Mouse (Mus musculus): Measurements from ENCODE around the gene Chuk. TPM values are rescaled to one million over a fixed set of nuclear protein-coding genes. Genes with fewer than 3 reads are reported as not detected.
"Not testable (repeated sequence)": the region's sequence is repeated elsewhere in the genome, so short reads cannot be mapped to it uniquely, and the experiment has no call there.

The Chuk gene
- total RNA-seq, 2 experiments from 2014 or later: 52.7 to 58.6 TPM

DNA sequence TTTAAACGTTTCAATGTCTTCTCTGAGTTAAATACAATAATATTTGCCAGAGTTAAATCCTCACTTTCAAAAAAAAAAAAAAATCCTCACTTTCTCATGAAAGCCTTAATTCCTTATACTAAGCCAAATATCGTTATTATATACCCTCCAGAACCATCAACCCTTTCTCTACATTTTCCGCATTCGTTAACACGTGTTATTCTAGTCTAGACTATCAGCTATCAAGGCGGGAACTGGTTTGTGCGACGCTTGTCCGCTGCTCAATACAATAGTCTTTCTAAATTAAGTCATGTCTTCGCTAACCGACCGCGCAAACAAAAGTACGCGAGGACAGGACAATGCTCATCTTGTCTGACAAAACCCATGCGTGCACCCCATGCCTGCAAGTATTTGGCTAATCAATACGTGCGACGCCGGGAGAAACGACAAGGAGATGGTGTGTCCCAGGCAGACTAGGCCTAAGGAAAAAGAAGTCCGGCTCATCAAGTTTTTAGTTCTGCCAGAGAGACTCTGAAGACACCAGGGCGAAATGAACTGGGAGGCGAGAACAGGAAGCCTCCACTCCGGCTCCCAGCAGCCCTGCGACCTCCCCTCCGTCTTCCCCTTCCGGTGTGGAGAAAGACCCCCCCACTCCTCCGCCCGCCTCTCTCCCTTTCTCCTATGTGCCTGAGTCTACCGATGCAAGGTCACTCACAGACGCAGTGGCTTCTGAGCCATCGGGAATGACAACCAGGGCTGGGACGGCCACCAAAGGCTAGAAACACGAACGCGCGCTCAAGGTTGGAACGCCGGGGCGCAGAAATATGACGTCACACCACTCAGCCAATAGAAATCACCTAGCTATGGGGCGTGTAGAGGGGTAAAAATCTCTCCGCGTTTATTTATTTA is 28.0 kb upstream of the Chuk start, which contains the start of gene Cwf19l1:
Gene Cwf19l1, minus strand, starts transcription at position 805 of the 888 bp plus-strand sequence.
- no peak for TF ChIP-seq CTCF (IDR thresholded peaks at IDR 0.05)
- peak; percentile 85 to 86 for DNase-seq (ENCODE audit: extremely low spot score in 1 of 2, low spot score in 2 of 2)
- Histone ChIP-seq H3K4me3 (peak within 1 kb of the TSS; percentile 54), H3K27ac (peak within 1 kb of the TSS; percentile 83)
- intact Hi-C loops (cut with DNase I): loop anchor here (2.0 to 10.0 kb wide), 3 partner anchors 27 to 799 kb away; partner anchors contain the start of genes Cox15, Cutc and Slf2

DNA sequence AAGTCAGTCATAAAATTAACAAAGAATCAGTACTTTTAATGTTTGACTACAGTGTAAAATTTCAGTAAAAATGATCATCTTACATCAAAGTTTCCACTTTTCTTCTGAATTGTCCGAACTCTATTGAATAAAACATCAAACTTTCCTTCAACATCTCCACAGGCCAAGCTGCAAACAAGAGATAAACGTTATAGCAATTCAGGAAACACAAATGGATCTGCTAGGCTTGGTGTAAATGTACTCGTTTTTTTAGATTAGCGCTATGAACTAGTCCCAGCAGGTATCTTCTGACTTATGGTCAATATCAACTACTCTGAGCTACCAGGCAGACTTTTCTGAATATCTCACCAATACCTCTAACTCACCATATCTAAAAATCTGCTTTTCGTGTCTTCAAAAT is 25.6 kb upstream of the Chuk start:
- H3K27ac ChIP-seq: no peak overlapping the region
- no peak overlapping the region for H3K4me3 ChIP-seq
- DNase-seq (ENCODE audit: extremely low spot score in 1 of 2, low spot score in 2 of 2): no peak
- no peak for TF ChIP-seq CTCF (IDR thresholded peaks at IDR 0.05)
- intact Hi-C loops (cut with DNase I): loop anchor here (10.0 kb wide), 2 partner anchors 378 to 802 kb away; partner anchors contain the start of genes Cox15, Cutc and Slf2

DNA sequence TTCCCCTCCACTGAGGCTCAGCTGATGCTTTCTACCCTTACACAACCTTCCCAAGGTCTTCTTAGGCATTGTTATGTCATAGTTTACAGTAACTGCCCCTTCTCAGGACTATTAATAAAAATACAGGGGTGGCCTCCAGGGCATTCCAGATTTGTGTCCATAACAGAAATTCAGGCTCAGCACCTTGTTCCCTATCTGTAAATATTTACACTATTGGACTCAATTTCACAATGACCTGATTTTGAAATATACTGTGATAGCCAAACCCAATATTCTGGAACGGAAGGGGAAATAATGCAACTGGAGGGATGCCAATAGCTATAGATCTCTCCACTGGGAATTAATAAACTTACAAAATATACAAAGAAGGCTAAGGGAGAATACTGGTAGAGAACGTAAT is 21.3 kb upstream of the Chuk start:
- no peak overlapping the region for H3K4me3 ChIP-seq
- no peak for DNase-seq (ENCODE audit: extremely low spot score in 1 of 2, low spot score in 2 of 2)
- TF ChIP-seq CTCF (IDR thresholded peaks at IDR 0.05): no peak
- intact Hi-C loops (cut with DNase I): no loop called here
- H3K27ac ChIP-seq: no peak overlapping the region

DNA sequence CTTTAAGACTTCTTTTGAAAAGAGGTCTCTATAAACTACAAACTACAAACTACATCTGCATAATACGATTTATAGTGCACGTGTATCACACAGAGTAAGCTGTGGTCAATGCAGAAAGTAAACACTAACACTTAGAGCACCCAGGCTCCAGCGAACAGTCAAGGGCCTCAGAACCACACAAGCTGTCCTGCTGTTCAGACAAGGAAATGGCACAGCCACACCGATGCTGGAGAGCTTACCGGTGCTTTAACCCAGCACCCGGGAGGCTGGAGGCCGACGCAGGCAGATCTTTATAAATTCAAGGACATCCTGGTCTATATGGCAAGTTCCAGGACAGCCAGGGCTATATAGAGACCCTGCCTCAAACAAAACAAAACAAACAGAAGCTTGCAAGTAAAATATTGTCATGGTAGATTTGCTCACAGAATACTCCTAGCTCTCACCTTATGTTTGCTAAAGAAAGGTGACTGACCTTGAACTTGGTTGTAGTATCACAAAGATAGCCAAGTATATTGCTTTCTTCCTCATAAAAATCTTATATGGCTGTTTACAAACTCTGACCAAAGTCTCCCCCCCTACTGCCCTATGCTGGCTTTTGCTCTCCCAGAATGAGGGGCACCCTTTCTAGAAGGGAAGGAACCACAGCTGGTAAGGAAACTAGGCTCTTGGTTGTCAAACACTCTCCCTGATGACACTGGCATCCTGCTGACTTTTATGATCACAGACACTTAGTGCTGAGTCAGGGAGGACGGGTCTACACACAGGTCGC is 20.6 kb upstream of the Chuk start:
- H3K27ac ChIP-seq: no peak overlapping the region
- intact Hi-C loops (cut with DNase I): no loop called here

DNA sequence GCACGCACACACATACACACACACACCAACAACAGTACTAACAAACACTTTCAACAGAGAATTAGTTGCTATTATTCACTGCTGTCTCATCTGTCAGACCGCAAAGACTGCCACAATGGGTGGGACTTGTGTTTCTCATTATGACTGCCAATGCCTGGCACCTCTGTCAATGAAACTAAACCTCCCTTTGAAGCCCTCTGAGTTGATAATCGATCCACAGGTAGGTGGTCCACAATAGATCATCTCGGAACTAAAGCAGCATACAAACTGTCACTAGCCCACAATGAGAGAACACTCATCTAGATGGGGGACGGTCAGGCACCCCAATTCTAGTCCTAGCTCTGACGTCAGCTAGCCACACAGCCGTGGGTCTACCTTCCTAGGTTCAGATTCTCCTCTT is 13.9 kb upstream of the Chuk start:
- intact Hi-C loops (cut with DNase I): no loop called here
- no peak for TF ChIP-seq CTCF (IDR thresholded peaks at IDR 0.05)
- no peak overlapping the region for H3K27ac ChIP-seq
- H3K4me3 ChIP-seq: no peak overlapping the region
- DNase-seq (ENCODE audit: extremely low spot score in 1 of 2, low spot score in 2 of 2): no peak

More for the DNA sequence above, 20.6 kb upstream of the Chuk start:
- DNase-seq (ENCODE audit: extremely low spot score in 1 of 2, low spot score in 2 of 2): no peak
- no peak overlapping the region for H3K4me3 ChIP-seq
- TF ChIP-seq CTCF (IDR thresholded peaks at IDR 0.05): no peak

DNA sequence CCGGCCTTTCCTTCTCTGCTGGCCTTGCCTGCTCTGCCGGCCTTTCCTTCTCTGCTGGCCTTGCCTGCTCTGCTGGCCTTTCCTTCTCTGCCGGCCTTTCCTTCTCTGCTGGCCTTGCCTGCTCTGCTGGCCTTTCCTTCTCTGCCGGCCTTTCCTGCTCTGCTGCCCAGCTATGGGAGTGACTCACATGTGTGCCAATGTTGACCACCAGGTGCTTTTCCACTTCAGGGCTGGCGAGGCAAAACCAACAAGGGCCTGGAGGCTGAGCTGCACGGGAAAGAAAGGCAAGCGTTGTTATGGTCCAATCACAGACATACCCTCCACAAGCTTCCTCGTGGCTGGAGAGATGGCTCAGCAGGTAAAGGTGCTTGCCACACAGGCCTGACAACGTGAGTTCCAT is 13.4 kb upstream of the Chuk start:
- DNase-seq (ENCODE audit: extremely low spot score in 1 of 2, low spot score in 2 of 2); H3K4me3 ChIP-seq; H3K27ac ChIP-seq; intact Hi-C loops (cut with DNase I): not testable (repeated sequence)

DNA sequence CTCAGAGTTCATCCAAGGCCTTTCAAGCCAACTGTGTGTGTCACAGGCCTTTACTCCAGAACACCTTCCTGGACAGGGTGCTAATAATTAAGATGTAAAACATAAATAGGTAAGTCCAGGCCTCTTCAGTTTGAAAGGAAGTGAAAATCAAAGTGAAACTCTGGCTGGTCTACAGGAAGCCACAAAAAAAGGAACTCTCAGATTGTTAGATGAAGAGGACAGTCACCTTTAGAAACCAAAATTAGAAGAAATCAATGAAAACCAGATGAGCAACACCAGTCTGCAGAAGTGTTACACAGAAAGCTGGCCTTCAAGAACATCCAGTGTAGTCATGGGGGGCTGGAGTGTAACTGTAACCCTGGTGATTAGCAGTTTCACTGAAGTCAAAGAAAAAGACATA is 10.5 kb upstream of the Chuk start:
- no peak overlapping the region for H3K27ac ChIP-seq
- DNase-seq (ENCODE audit: extremely low spot score in 1 of 2, low spot score in 2 of 2): no peak
- H3K4me3 ChIP-seq: no peak overlapping the region
- intact Hi-C loops (cut with DNase I): no loop called here
- no peak for TF ChIP-seq CTCF (IDR thresholded peaks at IDR 0.05)

DNA sequence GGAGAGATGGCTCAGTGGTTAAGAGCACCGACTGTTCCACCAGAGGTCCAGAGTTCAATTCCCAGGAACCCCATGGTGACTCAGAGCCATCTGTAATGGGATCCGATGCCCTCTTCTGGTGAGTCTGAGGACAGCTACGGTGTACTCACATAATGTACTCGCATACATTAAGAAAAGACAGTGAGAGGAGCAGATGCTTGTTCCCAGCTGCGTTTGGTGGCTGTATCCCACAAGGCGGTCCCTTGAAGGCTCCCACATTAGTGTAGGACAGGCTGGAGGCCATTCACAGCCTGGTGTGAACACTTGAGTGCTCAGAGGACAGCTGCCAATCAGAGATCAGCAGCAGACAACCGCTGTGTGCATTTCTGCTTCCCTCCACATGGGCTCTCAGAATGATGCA is 4.4 kb upstream of the Chuk start:
- intact Hi-C loops (cut with DNase I): no loop called here
- no peak for DNase-seq (ENCODE audit: extremely low spot score in 1 of 2, low spot score in 2 of 2)
- Histone ChIP-seq H3K4me3 (no peak overlapping the region), H3K27ac (no peak overlapping the region)
- TF ChIP-seq CTCF (IDR thresholded peaks at IDR 0.05): peak; percentile 37

DNA sequence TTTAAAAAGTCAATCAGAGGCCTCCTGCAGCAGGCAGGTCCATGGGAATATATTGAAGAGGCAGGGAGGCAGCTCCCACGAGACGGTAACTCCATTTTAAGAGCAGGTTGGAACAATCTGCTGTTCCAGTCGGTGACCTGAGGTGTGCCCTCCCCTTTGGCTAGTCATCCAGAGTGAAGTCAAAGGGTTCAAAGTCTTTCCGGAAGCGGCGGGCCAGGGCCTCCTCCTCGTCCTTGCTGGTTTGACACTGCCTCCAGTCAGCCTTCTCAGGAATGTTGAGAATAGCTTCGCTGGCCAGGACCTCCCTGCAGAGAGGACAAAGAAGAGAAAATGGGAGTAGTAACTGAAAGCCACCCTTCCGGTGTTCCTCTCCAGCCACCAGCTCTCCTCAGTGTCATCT is 3.1 kb upstream of the Chuk start:
- intact Hi-C loops (cut with DNase I): no loop called here
- DNase-seq (ENCODE audit: extremely low spot score in 1 of 2, low spot score in 2 of 2): no peak
- TF ChIP-seq CTCF (IDR thresholded peaks at IDR 0.05): no peak
- Histone ChIP-seq H3K4me3 (no peak overlapping the region), H3K27ac (no peak overlapping the region)

DNA sequence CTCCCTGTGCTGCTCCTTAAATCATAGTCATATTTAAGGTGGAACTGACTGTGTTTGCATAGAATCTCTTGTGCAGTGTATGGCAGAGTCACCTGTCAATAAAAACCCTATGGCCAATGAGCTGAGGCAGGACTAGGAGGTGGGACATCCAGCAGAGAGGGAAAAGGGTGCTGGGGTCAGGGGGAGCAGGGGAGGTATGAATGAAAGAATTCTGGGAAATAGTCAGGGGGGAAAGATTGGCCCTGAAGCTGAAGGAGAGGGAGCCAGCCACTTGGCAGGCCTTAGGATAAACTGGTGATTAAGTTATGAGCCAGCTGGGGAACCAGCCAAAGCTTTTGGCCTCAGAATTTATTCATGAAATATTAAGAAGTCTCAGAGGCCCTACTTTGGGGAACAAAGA is 1.7 kb upstream of the Chuk start:
- no peak for DNase-seq (ENCODE audit: extremely low spot score in 1 of 2, low spot score in 2 of 2)
- H3K27ac ChIP-seq: no peak overlapping the region
- TF ChIP-seq CTCF (IDR thresholded peaks at IDR 0.05): no peak
- intact Hi-C loops (cut with DNase I): loop anchor here (2.0 to 10.0 kb wide), 2 partner anchors 26 to 354 kb away; partner anchors contain the start of genes Cox15, Cutc and Cwf19l1
- no peak overlapping the region for H3K4me3 ChIP-seq

DNA sequence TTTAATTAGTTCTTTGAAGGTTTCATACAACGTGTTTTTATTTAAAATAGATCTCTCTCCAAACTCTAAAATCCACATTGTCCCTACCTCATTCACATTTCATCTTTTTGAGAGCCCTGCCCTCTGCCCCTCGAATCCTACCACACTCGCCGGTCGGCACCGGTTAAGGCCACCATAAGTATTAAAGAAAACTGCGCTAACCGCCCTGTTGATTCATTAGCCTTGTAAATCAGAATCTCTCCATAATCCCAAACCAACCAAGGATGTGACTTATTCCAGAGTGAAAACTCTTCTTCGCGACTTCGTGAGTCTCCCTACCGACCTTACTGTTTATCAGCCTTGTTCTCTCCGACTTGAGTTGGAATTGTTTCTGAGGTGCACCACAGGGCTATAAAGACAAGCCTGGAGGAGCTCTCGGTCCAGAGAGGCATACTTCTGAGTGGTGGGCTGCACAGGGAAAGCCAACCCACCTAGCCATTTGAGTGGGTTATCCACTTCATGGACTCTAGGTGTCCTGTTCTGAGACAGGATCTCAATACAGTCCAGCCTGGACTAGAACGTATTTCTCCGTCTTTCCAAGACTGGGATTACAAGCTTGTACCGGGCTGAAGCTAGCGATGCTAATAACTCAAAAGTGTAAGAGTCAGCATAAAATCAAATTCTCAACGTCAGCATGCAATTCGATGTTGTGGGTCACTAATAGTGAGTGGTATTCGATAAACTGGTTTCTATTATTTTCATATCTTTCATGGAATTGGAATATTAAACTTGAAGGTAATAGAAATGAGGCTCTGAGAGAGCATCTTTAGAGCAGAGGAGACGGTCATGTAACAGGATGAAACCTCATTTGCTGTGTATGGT is 611 bp upstream of the Chuk start:
- H3K4me3 ChIP-seq: peak overlapping the region; percentile 94
- no peak for DNase-seq (ENCODE audit: extremely low spot score in 1 of 2, low spot score in 2 of 2)
- no peak for TF ChIP-seq CTCF (IDR thresholded peaks at IDR 0.05)
- intact Hi-C loops (cut with DNase I): loop anchor here (2.0 to 10.0 kb wide), 2 partner anchors 27 to 353 kb away; partner anchors contain the start of genes Cox15, Cutc and Cwf19l1
- peak overlapping the region; percentile 82 for H3K27ac ChIP-seq

Data from left cerebral cortex, adult 2 months (tissue).